Mouse (Mus musculus) lung, adult 2 months (tissue): ENCODE results near the gene Tfdp1.

Experiments
- CTCF ChIP-seq: fragments of 200-500 bp; IDR thresholded peaks from 2 replicates; pipeline ENCODE4 v1.5.1; 2011; ENCODE audit warnings: mild to moderate bottlenecking, low read length, control low read depth; ENCODE audit not compliant: insufficient read depth
- POLR2A ChIP-seq: fragments of 200-500 bp; IDR thresholded peaks from 2 replicates; pipeline ENCODE4 v1.6.1; 2011; ENCODE audit warnings: low read depth, mild to moderate bottlenecking, control low read depth, low read length, borderline replicate concordance; ENCODE audit errors: extremely low read depth

DNA sequence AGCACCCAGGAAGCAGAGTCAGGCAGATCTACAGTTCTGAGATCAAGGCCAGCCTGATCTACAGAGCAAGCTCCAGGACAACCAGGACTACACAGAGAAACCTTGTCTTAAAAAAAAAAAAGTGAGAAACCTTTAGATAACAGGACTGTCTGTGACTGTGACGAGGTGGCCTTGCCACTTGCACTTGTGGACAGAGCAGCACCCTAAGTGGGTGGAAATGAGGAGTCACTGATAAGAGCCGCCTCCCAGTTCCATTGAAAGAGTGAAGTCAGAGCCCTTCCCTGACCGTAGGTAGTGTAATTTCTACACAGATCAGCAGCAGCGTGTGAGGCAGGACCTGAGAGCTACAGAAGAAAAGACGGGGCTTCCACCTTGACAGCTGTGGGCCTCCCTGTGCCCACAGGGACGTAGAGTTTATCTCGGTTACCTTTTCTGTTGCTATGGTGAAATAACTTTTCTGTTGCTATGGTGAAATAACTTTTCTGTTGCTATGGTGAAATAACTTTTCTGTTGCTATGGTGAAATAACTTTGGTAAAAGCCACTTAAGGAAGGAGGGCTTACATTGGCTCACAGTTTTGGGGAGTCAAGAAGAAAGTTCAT is 32.1 kb upstream of the Tfdp1 start:
- TF ChIP-seq CTCF (no peak), POLR2A (no peak)
